Mouse (Mus musculus) heart, embryonic 12.5 days (tissue): Measurements from ENCODE around the gene Scamp3. TPM values are rescaled to one million over a fixed set of nuclear protein-coding genes. Genes with fewer than 3 reads are reported as not detected.
A peak's percentile ranks its signal among the peaks of the same experiment; 100 is the strongest.
"Not testable (repeated sequence)": the region's sequence is repeated elsewhere in the genome, so short reads cannot be mapped to it uniquely, and the experiment has no call there.

ENCODE experiments used
- ATAC-seq: fragments of 200-750 bp; cut with Nextera tagmentation; 2 replicates; pipeline ENCODE4 v1.8.0; 2017; ENCODE audit warnings: moderate TSS enrichment, moderate library complexity; ENCODE audit not compliant: insufficient number of reproducible peaks, low FRiP score
- H3K27ac ChIP-seq: fragments of 300-500 bp; sonication (generic); 2 replicates; pipeline ENCODE4 v1.5.1; 2016; ENCODE audit warnings: mild to moderate bottlenecking, moderate library complexity; ENCODE audit not compliant: poor library complexity, severe bottlenecking
- H3K27me3 ChIP-seq: fragments of 300-500 bp; sonication (generic); replicated peaks from 2 replicates; pipeline ENCODE4 v1.6.1; 2016; ENCODE audit warnings: mild to moderate bottlenecking, moderate library complexity
- H3K36me3 ChIP-seq: fragments of 300-500 bp; sonication (generic); 2 replicates; pipeline ENCODE4 v1.6.1; 2016; ENCODE audit warnings: mild to moderate bottlenecking, moderate library complexity
- H3K4me1 ChIP-seq: fragments of 300-500 bp; sonication (generic); replicated peaks from 2 replicates; pipeline ENCODE4 v1.6.1; 2016; ENCODE audit warnings: mild to moderate bottlenecking
- H3K4me2 ChIP-seq: fragments of 300-500 bp; sonication (generic); 2 replicates; pipeline ENCODE4 v1.6.1; 2016; ENCODE audit warnings: mild to moderate bottlenecking, moderate library complexity
- H3K4me3 ChIP-seq: fragments of 300-500 bp; sonication (generic); 2 replicates; pipeline ENCODE4 v1.5.1; 2016; ENCODE audit warnings: mild to moderate bottlenecking
- H3K9ac ChIP-seq: fragments of 300-500 bp; sonication (generic); 2 replicates; pipeline ENCODE4 v1.6.1; 2016; ENCODE audit warnings: mild to moderate bottlenecking, moderate library complexity
- H3K9me3 ChIP-seq: fragments of 300-500 bp; sonication (generic); replicated peaks from 2 replicates; pipeline ENCODE4 v1.6.1; 2016; ENCODE audit warnings: mild to moderate bottlenecking, moderate library complexity
- WGBS: fragments of 180-500 bp; shearing (Covaris S2); methylation state at CpG from one replicate; pipeline ENCODE4 v1.1.7; 2016; 5-methylcytosine and 5-hydroxymethylcytosine counted together
- polyA plus RNA-seq: library from polyadenylated mRNA; unstranded; fragments of >200 nt; fragmentation: Nextera tagmentation; extraction: Ambion mirVana; gene quantifications from 2 replicates; pipeline ENCODE4 v1.2.1, GENCODE M21; 2016

Scamp3 gene
- polyA plus RNA-seq, 1 experiment from 2014 or later = 92.5 TPM

DNA sequence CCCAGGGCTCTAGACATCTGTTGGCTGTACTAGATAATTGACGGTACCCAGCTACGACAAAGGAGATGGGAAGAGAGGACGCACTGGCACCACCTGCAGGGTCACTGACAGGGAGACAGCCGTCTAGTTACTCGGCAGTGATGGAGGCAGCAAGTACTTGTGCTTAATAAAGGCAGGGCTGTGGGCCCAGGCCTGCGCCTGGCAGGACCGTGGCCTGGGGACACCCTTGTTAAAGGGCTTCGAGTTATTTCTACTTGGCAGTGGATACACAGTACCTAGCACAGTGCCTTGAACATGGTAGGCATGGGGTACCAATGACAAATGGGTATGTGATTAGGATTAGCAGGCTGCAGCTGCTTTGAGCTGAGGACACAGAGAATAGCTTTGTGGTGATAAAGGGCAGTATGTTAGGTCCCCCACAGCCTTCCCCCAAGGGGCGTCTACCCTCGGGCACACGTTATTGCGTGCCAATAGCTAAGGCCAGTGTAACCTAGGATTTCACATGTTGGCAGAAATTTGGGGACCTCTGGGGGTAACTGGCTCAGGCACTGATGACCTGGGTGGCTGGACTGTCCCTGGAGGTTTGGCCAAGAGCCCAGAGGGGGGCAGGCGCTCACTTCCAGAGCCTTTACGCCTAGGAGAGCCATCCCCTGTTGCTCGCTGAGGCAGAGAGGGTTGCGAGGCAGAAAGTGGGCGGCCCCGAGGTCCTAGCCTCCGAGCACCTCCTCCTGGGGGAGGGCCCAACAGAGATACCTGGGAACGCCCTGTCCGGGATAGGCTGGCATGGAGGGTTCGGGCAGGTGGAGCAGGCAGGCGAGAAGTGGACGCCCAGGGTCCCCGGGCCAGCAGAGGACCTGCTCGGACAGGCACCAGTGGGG, 29.9 kb upstream of the Scamp3 start:
- peak overlapping the region; percentile 64 for H3K4me2 ChIP-seq
- peak overlapping the region; percentile 27 for H3K4me3 ChIP-seq
- H3K9ac ChIP-seq = peak overlapping the region; percentile 45
- no peaks in the 10 kb centered on the region for H3K9me3 ChIP-seq
- H3K36me3 ChIP-seq = no peaks in the 10 kb centered on the region
- 18% methylated on average over 26 of the region's 26 CpGs for WGBS
- ATAC-seq = peak; percentile 87
- peaks cover 9% of the 10 kb centered on the region for H3K4me1 ChIP-seq
- H3K27me3 ChIP-seq = peaks cover 90% of the 10 kb centered on the region
- H3K27ac ChIP-seq = no peak overlapping the region

DNA sequence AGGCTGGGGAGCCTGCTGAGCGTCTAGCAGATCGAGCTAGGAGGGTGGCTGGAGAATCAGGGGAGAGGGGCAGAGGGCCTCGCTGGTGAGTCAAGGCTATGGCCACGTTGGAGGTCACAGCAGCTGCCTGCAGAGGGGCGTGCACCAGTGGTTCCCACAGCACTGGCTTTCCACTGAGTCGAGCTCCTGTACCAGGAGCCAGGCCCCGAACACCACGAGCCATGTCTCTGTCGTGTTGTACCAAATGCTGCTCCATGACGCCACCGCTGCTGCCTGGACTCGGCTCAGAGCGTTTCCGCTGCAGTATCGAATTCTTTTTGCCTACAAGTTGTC, 29.3 kb upstream of the Scamp3 start:
- H3K9ac ChIP-seq = peak overlapping the region; percentile 45
- no peak overlapping the region for H3K27ac ChIP-seq
- peaks cover 9% of the 10 kb centered on the region for H3K4me1 ChIP-seq
- H3K27me3 ChIP-seq = peaks cover 93% of the 10 kb centered on the region
- peak; percentile 16; the same call in 1 of the 2 replicates for ATAC-seq
- no peaks in the 10 kb centered on the region for H3K36me3 ChIP-seq
- 3% methylated on average over 15 of the region's 15 CpGs for WGBS
- no peaks in the 10 kb centered on the region for H3K9me3 ChIP-seq
- peak overlapping the region; percentile 27 for H3K4me3 ChIP-seq
- peak overlapping the region; percentile 64 for H3K4me2 ChIP-seq

GRCm38 (mm10) chr3:89148567-89148966, 28.7 kb upstream of the Scamp3 start:
- no peaks in the 10 kb centered on the region for H3K36me3 ChIP-seq

DNA sequence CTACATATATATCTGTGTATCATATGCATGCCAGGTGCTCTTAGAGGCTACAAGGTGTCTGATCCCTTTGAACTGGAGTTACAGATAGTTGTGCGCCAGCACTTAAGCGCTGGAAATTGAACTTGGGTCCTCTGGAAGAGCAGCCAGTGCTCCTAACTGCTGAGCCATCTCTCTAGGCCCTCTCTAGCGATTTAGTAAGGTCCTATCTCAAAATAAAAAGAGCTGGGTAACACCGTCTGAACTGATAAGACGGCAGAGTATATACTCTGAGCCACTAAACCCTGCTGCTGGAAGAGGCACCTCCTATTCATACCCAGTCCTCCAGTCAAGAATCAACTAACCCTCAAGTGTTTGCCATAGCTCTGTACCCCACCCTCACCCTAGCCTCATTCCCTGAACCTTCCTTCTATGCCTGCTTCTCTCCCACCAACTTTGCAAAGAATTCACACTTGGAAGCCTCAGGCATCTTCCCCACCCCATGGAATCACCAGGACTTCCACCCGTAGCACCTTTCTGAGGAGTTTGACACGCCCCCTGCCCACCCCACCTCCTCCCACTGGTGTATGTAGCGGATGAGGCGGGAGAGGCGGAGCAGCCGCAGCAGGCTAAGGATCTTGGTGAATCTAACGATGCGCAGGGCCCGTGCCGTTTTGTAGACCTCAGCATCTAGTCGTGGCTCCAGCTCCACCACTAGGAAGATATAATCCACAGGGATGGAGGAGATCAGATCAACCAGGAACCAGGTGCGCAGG, 25.0 kb upstream of the Scamp3 start:
- no peak overlapping the region for H3K9ac ChIP-seq
- peaks cover 71% of the 10 kb centered on the region for H3K27me3 ChIP-seq
- no peaks in the 10 kb centered on the region for H3K9me3 ChIP-seq
- H3K4me3 ChIP-seq = no peak overlapping the region
- H3K27ac ChIP-seq = no peak overlapping the region
- no peak overlapping the region for H3K4me2 ChIP-seq
- H3K4me1 ChIP-seq = peaks cover 9% of the 10 kb centered on the region
- no peaks in the 10 kb centered on the region for H3K36me3 ChIP-seq
- WGBS = 37% methylated on average over 17 of the region's 17 CpGs
- no peak for ATAC-seq

More at GRCm38 (mm10) chr3:89148567-89148966, 28.7 kb upstream of the Scamp3 start:
- Histone ChIP-seq H3K4me3 (no peak overlapping the region), H3K27me3 (peaks cover 89% of the 10 kb centered on the region), H3K9me3 (no peaks in the 10 kb centered on the region), H3K4me1 (peaks cover 9% of the 10 kb centered on the region), H3K27ac (no peak overlapping the region), H3K9ac (no peak overlapping the region), H3K4me2 (peak overlapping the region; percentile 64; the same call in 1 of the 2 replicates)
- no peak for ATAC-seq
- 68% methylated on average over 14 of the region's 14 CpGs for WGBS

- Histone ChIP-seq H3K4me1 (peaks cover 11% of the 10 kb centered on the region), H3K27me3 (peaks cover 55% of the 10 kb centered on the region), H3K4me2 (no peak overlapping the region), H3K27ac (no peak overlapping the region), H3K9ac (no peak overlapping the region), H3K9me3 (no peaks in the 10 kb centered on the region), H3K4me3 (no peak overlapping the region), H3K36me3 (no peaks in the 10 kb centered on the region)
- ATAC-seq = no peak
- 84% methylated on average over 8 of the region's 8 CpGs for WGBS
Observed at GRCm38 (mm10) chr3:89156951-89157350, 20.3 kb upstream of the Scamp3 start.

DNA sequence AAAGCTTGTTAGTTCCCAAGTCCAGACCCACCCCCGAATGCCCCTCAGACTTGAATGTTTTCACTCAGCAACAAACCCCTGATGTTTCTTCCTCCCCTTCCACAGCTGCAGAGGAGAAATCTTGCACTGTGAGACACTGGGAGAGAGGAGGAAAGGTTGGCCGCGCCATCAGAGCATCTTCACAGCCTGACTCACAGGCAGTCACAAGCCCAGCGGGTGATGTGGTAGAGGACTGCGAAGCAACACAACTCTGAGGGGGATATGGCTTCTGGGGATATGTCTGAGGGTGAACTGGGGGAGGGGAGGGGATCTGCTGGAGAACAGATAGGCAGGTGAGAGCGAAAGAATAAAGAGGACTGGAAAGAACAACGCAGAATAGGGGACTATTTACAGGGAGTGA, 18.6 kb upstream of the Scamp3 start:
- H3K9me3 ChIP-seq = no peaks in the 10 kb centered on the region
- H3K9ac ChIP-seq = no peak overlapping the region
- ATAC-seq = no peak
- no peak overlapping the region for H3K4me3 ChIP-seq
- 14% methylated on average over 7 of the region's 7 CpGs for WGBS
- H3K4me1 ChIP-seq = peaks cover 12% of the 10 kb centered on the region
- no peak overlapping the region for H3K27ac ChIP-seq
- H3K4me2 ChIP-seq = no peak overlapping the region
- peaks cover 42% of the 10 kb centered on the region for H3K27me3 ChIP-seq
- no peaks in the 10 kb centered on the region for H3K36me3 ChIP-seq

- Histone ChIP-seq H3K36me3 (no peaks in the 10 kb centered on the region), H3K4me2 (peak overlapping the region; percentile 98), H3K4me3 (peak overlapping the region; percentile 58), H3K27me3 (peaks cover 36% of the 10 kb centered on the region), H3K9me3 (no peaks in the 10 kb centered on the region), H3K4me1 (peaks cover 15% of the 10 kb centered on the region), H3K9ac (0 out of 2 replicates have a peak overlapping the region, but pooled peaks have one; percentile 57), H3K27ac (no peak overlapping the region)
- 1% methylated on average over 13 of the region's 13 CpGs for WGBS
- no peak for ATAC-seq
Observed at GRCm38 (mm10) chr3:89159211-89159610, 18.1 kb upstream of the Scamp3 start.

GRCm38 (mm10) chr3:89159616-89160344, 17.5 kb upstream of the Scamp3 start, which contains the start of gene Hcn3:
TSS of gene Hcn3 (minus strand) at chr3:89160196.
- no peaks in the 10 kb centered on the region for H3K9me3 ChIP-seq
- under 1% methylated on average over 66 of the region's 66 CpGs for WGBS
- peaks cover 15% of the 10 kb centered on the region for H3K4me1 ChIP-seq
- no peak within 1 kb of the TSS for H3K27ac ChIP-seq
- no peaks in the 10 kb centered on the region for H3K36me3 ChIP-seq
- peak; percentile 69 for ATAC-seq
- peaks cover 35% of the 10 kb centered on the region for H3K27me3 ChIP-seq
- peak within 1 kb of the TSS; percentile 57 for H3K9ac ChIP-seq
- peak within 1 kb of the TSS; percentile 58 for H3K4me3 ChIP-seq
- H3K4me2 ChIP-seq = peak within 1 kb of the TSS; percentile 98

DNA sequence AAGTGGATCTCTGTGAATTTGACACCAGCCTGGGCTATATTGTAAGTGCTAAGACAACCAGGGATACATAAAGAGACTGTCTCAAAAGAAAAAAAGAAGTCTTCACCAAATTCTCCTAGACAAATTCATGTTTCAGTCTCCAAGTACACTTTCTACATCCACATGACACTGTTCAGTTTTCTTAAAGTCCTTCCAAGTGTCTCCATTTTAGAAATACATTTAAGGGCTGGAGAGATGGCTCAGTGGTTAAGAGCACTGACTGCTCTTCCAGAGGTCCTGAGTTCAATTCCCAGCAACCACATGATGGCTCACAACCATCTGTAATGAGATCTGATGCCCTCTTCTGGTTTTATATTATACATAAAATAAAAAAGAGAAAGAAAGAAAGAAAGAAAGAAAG, 16.1 kb upstream of the Scamp3 start:
- H3K4me3 ChIP-seq, H3K36me3 ChIP-seq, H3K4me2 ChIP-seq, H3K9ac ChIP-seq, H3K27ac ChIP-seq, ATAC-seq, H3K9me3 ChIP-seq: not testable (repeated sequence)
- peaks cover 24% of the 10 kb centered on the region for H3K4me1 ChIP-seq
- H3K27me3 ChIP-seq = peaks cover 31% of the 10 kb centered on the region

DNA sequence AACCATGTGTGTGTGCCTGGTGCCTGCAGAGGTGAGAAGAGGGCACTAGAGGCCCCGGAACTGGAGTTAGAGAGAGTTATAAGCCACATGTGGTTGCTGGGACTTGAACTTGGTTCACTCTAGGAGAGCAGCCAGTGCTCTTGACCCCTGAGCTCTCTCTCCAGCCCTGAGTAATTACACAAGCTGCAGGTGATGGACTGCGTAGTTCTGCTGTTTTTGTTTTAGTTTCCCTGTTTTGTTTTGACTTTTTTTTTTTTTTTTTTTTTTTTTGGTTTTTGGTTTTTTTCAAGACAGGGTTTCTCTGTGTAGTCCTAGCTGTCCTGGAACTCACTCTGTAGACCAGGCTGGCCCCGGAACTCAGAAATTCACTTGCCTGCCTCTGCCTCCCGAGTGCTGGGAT, 15.5 kb upstream of the Scamp3 start:
- no peaks in the 10 kb centered on the region for H3K9me3 ChIP-seq
- H3K27ac ChIP-seq = no peak overlapping the region
- peaks cover 28% of the 10 kb centered on the region for H3K4me1 ChIP-seq
- no peak overlapping the region for H3K4me3 ChIP-seq
- no peak overlapping the region for H3K9ac ChIP-seq
- no peak for ATAC-seq
- no peak overlapping the region for H3K4me2 ChIP-seq
- H3K27me3 ChIP-seq = peaks cover 30% of the 10 kb centered on the region
- H3K36me3 ChIP-seq = peaks cover 4% of the 10 kb centered on the region
- WGBS = 79% methylated on average over 4 of the region's 4 CpGs

- ATAC-seq = no peak
- H3K27me3 ChIP-seq = peaks cover 18% of the 10 kb centered on the region
- H3K9ac ChIP-seq = no peak overlapping the region
- H3K4me1 ChIP-seq = peaks cover 28% of the 10 kb centered on the region
- peaks cover 15% of the 10 kb centered on the region for H3K36me3 ChIP-seq
- no peak overlapping the region for H3K4me3 ChIP-seq
- H3K27ac ChIP-seq = no peak overlapping the region
- H3K4me2 ChIP-seq = no peak overlapping the region
- WGBS = 78% methylated on average over 1 of the region's 1 CpGs
- no peaks in the 10 kb centered on the region for H3K9me3 ChIP-seq
Observed at GRCm38 (mm10) chr3:89163123-89163522, 14.2 kb upstream of the Scamp3 start.
